Mouse (Mus musculus): ENCODE data around the gene Trpv4. TPM values are rescaled to one million over a fixed set of nuclear protein-coding genes. Genes with fewer than 3 reads are reported as not detected.
A peak's percentile ranks its signal among the peaks of the same experiment; 100 is the strongest.

The Trpv4 gene
- polyA plus RNA-seq, 1 experiment, result 6.5 TPM

DNA sequence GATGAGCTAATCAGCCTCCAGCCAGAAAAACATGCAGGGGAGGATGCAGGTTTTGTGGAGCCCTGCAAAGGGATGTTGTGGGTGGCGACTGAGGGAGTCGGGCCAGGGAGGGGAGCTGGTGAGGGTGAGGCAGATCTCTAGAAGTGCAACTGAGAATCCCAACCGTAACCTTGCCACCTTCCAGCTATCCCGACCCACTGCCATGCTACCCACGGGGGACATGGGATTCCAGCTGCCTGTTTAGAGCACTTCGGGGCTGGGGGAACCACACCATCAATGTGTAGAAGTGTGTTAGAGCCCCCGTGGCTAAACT, 18.6 kb downstream of the Trpv4 start:
- H3K36me3 ChIP-seq (ENCODE audit: control insufficient read depth, insufficient read depth, low read length), result no peaks in the 10 kb centered on the region
- DNase-seq, result no peak
- no peak overlapping the region for H3K4me3 ChIP-seq (ENCODE audit: control insufficient read depth, insufficient read depth, low read length)
- no peaks in the 10 kb centered on the region for H3K27me3 ChIP-seq (ENCODE audit: control insufficient read depth, insufficient read depth, low read length)
- no peak overlapping the region for H3K27ac ChIP-seq (ENCODE audit: control insufficient read depth, insufficient read depth, low read length)
- H3K4me1 ChIP-seq (replicated peaks; ENCODE audit: control insufficient read depth, insufficient read depth, low read length), result peaks cover 2% of the 10 kb centered on the region; the same call in 1 of the 2 replicates
- TF ChIP-seq POLR2A (IDR thresholded peaks at IDR 0.05; ENCODE audit: control insufficient read depth, extremely low read depth, insufficient read depth, low read length, poor library complexity) (no peak), CTCF (IDR thresholded peaks at IDR 0.05; ENCODE audit: borderline replicate concordance, control insufficient read depth, extremely low read depth, insufficient read depth, low read length, poor library complexity) (no peak)
- 30% methylated on average over 7 of the region's 7 CpGs for WGBS

DNA sequence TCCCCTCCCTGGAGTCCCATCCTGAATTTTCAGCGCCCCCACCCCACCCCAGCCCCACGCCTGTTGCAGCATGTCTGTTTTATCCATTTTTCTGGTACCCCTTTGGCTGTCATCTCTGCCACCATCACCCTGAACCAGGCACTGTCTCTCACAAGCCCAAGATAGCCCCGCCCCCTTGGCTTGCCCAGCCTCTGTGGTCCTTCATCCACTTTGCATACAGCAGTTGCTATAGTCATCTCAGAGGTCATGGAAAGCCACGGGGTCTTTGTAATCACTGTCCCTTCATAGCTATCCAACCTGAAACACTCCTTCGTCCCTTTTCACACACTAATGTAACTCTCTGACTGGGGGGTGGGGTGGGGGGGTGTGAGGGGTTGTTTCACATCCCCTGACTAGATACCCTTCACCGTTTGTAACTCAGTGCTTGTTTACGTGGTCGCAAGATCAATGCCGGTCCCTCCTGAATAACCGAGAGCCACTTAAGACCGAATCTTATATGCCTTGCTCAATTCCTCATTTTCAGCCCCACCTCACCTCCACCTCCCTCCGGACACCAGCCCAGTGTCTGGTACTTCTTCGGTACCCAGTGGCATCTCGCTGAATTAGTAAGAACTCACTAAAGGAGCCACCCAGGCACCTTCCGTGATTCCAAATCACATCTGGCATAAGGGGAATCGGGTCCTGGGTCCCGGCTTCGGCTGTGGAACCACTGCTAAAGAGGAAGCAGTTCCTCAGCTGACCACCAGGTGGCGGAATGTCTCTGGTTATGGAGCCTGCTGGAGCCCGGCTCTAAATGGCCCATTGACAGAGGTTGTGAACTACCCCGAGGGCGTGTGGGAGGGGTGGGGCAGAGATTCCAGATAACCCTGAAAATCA, 19.2 kb downstream of the Trpv4 start:
- Histone ChIP-seq H3K27ac (ENCODE audit: control insufficient read depth, insufficient read depth, low read length) (no peak overlapping the region), H3K36me3 (ENCODE audit: control insufficient read depth, insufficient read depth, low read length) (no peaks in the 10 kb centered on the region), H3K4me1 (replicated peaks; ENCODE audit: control insufficient read depth, insufficient read depth, low read length) (peaks cover 2% of the 10 kb centered on the region; the same call in 1 of the 2 replicates), H3K4me3 (ENCODE audit: control insufficient read depth, insufficient read depth, low read length) (no peak overlapping the region), H3K27me3 (ENCODE audit: control insufficient read depth, insufficient read depth, low read length) (no peaks in the 10 kb centered on the region)
- 11% methylated on average over 22 of the region's 22 CpGs for WGBS
- TF ChIP-seq CTCF (IDR thresholded peaks at IDR 0.05; ENCODE audit: borderline replicate concordance, control insufficient read depth, extremely low read depth, insufficient read depth, low read length, poor library complexity), result peak; percentile 98
- TF ChIP-seq POLR2A (IDR thresholded peaks at IDR 0.05; ENCODE audit: control insufficient read depth, extremely low read depth, insufficient read depth, low read length, poor library complexity), result no peak
- peak; percentile 87 for DNase-seq

DNA sequence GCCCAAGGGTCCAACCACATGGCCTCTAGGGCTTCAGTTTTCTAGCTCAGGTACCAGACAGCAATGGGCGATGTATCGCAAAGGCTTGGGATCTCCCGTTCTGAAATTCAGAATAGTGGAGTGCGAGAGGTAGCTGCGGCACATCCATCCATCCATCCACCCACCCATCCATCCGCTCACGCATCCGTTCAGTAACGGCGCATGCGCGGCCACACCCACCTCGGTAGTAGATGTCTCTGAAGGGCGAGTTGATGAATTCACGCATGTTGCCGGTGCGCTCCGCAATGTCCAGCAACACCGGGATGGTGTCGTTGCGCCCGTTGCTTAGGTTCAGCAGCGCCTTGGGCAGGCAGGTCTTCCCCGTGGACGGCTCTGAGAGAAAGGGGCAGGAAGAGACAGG, 22.1 kb downstream of the Trpv4 start:
- Histone ChIP-seq H3K27me3 (ENCODE audit: control insufficient read depth, insufficient read depth, low read length) (no peaks in the 10 kb centered on the region), H3K4me3 (ENCODE audit: control insufficient read depth, insufficient read depth, low read length) (no peak overlapping the region), H3K4me1 (replicated peaks; ENCODE audit: control insufficient read depth, insufficient read depth, low read length) (peaks cover 2% of the 10 kb centered on the region; the same call in 1 of the 2 replicates), H3K36me3 (ENCODE audit: control insufficient read depth, insufficient read depth, low read length) (no peaks in the 10 kb centered on the region), H3K27ac (ENCODE audit: control insufficient read depth, insufficient read depth, low read length) (no peak overlapping the region)
- TF ChIP-seq CTCF (IDR thresholded peaks at IDR 0.05; ENCODE audit: borderline replicate concordance, control insufficient read depth, extremely low read depth, insufficient read depth, low read length, poor library complexity), result no peak
- TF ChIP-seq POLR2A (IDR thresholded peaks at IDR 0.05; ENCODE audit: control insufficient read depth, extremely low read depth, insufficient read depth, low read length, poor library complexity), result no peak
- WGBS, result 90% methylated on average over 25 of the region's 25 CpGs
- DNase-seq, result no peak

DNA sequence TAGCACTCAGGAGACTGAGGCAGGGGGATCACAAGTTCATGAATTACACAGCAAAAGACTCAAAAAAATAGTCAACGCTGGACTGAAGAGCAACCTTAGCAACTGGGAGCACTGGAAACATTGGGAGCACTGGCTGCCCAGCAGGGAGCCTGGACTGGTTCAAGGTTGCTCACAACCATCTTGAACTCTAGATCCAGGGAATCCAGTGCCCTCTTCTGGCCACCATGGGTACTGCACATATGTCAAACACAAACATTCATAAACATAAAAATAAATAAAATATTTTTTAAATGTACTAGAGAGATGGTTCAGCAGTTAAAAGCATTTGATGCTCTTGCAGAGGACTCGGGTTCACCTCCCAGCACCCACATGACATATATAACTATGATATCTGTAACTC, 26.9 kb downstream of the Trpv4 start:
- no peak for TF ChIP-seq POLR2A (IDR thresholded peaks at IDR 0.05; ENCODE audit: control insufficient read depth, extremely low read depth, insufficient read depth, low read length, poor library complexity)
- peak; percentile 46; the same call in 1 of the 2 replicates for TF ChIP-seq CTCF (IDR thresholded peaks at IDR 0.05; ENCODE audit: borderline replicate concordance, control insufficient read depth, extremely low read depth, insufficient read depth, low read length, poor library complexity)
- WGBS, result 57% methylated on average over 2 of the region's 2 CpGs
- Histone ChIP-seq H3K36me3 (ENCODE audit: control insufficient read depth, insufficient read depth, low read length) (no peaks in the 10 kb centered on the region), H3K27ac (ENCODE audit: control insufficient read depth, insufficient read depth, low read length) (no peak overlapping the region), H3K4me1 (replicated peaks; ENCODE audit: control insufficient read depth, insufficient read depth, low read length) (no peaks in the 10 kb centered on the region), H3K27me3 (ENCODE audit: control insufficient read depth, insufficient read depth, low read length) (no peaks in the 10 kb centered on the region), H3K4me3 (ENCODE audit: control insufficient read depth, insufficient read depth, low read length) (no peak overlapping the region)
- peak; percentile 40 for DNase-seq

DNA sequence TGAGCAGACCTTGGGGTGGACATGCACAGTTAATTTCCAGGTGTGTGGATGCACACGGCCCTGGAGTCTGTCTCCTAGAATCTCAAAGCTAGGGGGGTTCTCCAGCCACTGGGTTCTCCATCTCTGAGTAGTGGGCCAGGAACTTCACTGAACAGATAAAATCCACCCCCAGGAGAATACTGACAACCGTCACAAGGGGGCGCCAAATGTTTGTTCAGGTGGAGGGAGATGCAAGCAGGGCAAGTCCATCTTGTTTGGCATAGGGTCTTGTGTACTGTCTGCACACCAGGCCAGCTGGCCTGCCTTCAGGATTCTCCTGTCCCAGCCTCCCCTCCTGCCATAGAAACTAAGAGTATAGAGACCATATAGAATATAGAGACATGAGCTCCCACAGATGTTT, 32.6 kb downstream of the Trpv4 start:
- no peak overlapping the region for H3K4me3 ChIP-seq (ENCODE audit: control insufficient read depth, insufficient read depth, low read length)
- no peaks in the 10 kb centered on the region for H3K36me3 ChIP-seq (ENCODE audit: control insufficient read depth, insufficient read depth, low read length)
- DNase-seq, result peak; percentile 76
- TF ChIP-seq POLR2A (IDR thresholded peaks at IDR 0.05; ENCODE audit: control insufficient read depth, extremely low read depth, insufficient read depth, low read length, poor library complexity) (no peak), CTCF (IDR thresholded peaks at IDR 0.05; ENCODE audit: borderline replicate concordance, control insufficient read depth, extremely low read depth, insufficient read depth, low read length, poor library complexity) (peak; percentile 52; the same call in 1 of the 2 replicates)
- H3K4me1 ChIP-seq (replicated peaks; ENCODE audit: control insufficient read depth, insufficient read depth, low read length), result no peaks in the 10 kb centered on the region
- no peaks in the 10 kb centered on the region for H3K27me3 ChIP-seq (ENCODE audit: control insufficient read depth, insufficient read depth, low read length)
- no peak overlapping the region for H3K27ac ChIP-seq (ENCODE audit: control insufficient read depth, insufficient read depth, low read length)
- 22% methylated on average over 3 of the region's 3 CpGs for WGBS

DNA sequence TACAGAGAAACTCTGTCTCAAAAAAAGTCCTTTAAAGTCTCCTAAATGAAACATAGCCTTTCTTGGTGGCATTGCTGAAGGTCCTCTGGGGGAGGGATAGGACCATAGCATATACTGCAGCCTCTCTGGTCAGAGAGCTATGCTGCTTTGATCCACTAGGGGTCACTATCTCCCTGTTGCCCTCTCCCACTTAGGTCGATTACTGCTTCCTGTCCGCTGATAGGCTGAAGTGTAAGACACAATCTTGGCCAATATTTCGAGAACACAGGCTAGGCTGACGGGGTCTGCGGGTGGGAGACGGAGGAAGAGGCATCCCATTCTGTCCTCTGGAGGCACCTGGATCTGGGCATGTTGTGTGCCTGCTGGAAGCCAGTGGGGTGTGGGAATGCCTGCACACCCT, 37.9 kb downstream of the Trpv4 start:
- Histone ChIP-seq H3K4me3 (ENCODE audit: control insufficient read depth, insufficient read depth, low read length) (no peak overlapping the region), H3K27ac (ENCODE audit: control insufficient read depth, insufficient read depth, low read length) (no peak overlapping the region), H3K36me3 (ENCODE audit: control insufficient read depth, insufficient read depth, low read length) (no peaks in the 10 kb centered on the region), H3K4me1 (replicated peaks; ENCODE audit: control insufficient read depth, insufficient read depth, low read length) (no peaks in the 10 kb centered on the region), H3K27me3 (ENCODE audit: control insufficient read depth, insufficient read depth, low read length) (no peaks in the 10 kb centered on the region)
- 49% methylated on average over 6 of the region's 6 CpGs for WGBS
- TF ChIP-seq POLR2A (IDR thresholded peaks at IDR 0.05; ENCODE audit: control insufficient read depth, extremely low read depth, insufficient read depth, low read length, poor library complexity) (no peak), CTCF (IDR thresholded peaks at IDR 0.05; ENCODE audit: borderline replicate concordance, control insufficient read depth, extremely low read depth, insufficient read depth, low read length, poor library complexity) (peak; percentile 60; the same call in 1 of the 2 replicates)
- peak; percentile 31 for DNase-seq
